Mouse (Mus musculus) lung, adult 2 months (tissue): ENCODE measurements at regions not wholly inside any gene's neighbourhood (a gene's known extent, or its start where the extent isn't known, plus 50 kb on each side); places are given as distances from the start of the nearest gene placed in this dataset.

Experiments
- CTCF ChIP-seq: fragments of 200-500 bp; IDR thresholded peaks from 2 replicates; pipeline ENCODE4 v1.5.1; 2011; ENCODE audit warnings: mild to moderate bottlenecking, low read length, control low read depth; ENCODE audit not compliant: insufficient read depth
- POLR2A ChIP-seq: fragments of 200-500 bp; IDR thresholded peaks from 2 replicates; pipeline ENCODE4 v1.6.1; 2011; ENCODE audit warnings: low read depth, mild to moderate bottlenecking, control low read depth, low read length, borderline replicate concordance; ENCODE audit errors: extremely low read depth

- TF ChIP-seq POLR2A (no peak), CTCF (no peak)
These were observed 105.8 kb downstream of the Wscd1 start for GRCm38 (mm10) chr11:71855557-71855956.
